Mouse (Mus musculus) small intestine, adult 2 months (tissue): Measurements from ENCODE around the gene 1110002E22Rik.

Experiments used
- CTCF ChIP-seq: fragments of 200-500 bp; IDR thresholded peaks from 2 replicates; pipeline ENCODE4 v1.5.1; 2012; ENCODE audit warnings: low read depth, mild to moderate bottlenecking, control low read depth, inconsistent platforms, low read length, moderate library complexity, mixed read lengths; ENCODE audit not compliant: insufficient replicate concordance, insufficient read length; ENCODE audit errors: extremely low read depth
- POLR2A ChIP-seq: fragments of 200-500 bp; IDR thresholded peaks from 2 replicates; pipeline ENCODE4 v1.6.1; 2012; ENCODE audit warnings: low read depth, mild to moderate bottlenecking, control low read depth, inconsistent platforms, low read length, moderate library complexity

- TF ChIP-seq CTCF (no peak), POLR2A (no peak)
Observed at GRCm38 (mm10) chr3:138060429-138060828, 4.4 kb upstream of the 1110002E22Rik start.
